Mouse (Mus musculus) cerebellum, postnatal 10 days (tissue): Measurements from ENCODE around the gene 1700016D06Rik.

Experiments
- DNase-seq, 2 experiments: peaks; one replicate each; pipeline ENCODE4 v3.0.0; 2021; ENCODE audit warnings: mixed read lengths in 2 of 2

The 1700016D06Rik gene

GRCm38 (mm10) chr8:11634331-11635011 is 66.4 kb downstream of the 1700016D06Rik start:
- DNase-seq = peak in 1 of 2 experiments; percentile 20

- peak; percentile 74 to 80 for DNase-seq
Measured at GRCm38 (mm10) chr8:11633414-11633813, 67.4 kb downstream of the 1700016D06Rik start.

GRCm38 (mm10) chr8:11632406-11632805 is 68.5 kb downstream of the 1700016D06Rik start:
- peak; percentile 36 to 48 for DNase-seq

GRCm38 (mm10) chr8:11629206-11629605 is 71.7 kb downstream of the 1700016D06Rik start:
- DNase-seq = no peak

- DNase-seq = peak; percentile 76 to 80
Measured at GRCm38 (mm10) chr8:11628506-11629132, 72.2 kb downstream of the 1700016D06Rik start.

- DNase-seq = no peak
Measured at GRCm38 (mm10) chr8:11627717-11628116, 73.1 kb downstream of the 1700016D06Rik start.

GRCm38 (mm10) chr8:11625084-11625483 is 75.8 kb downstream of the 1700016D06Rik start:
- DNase-seq = no peak

GRCm38 (mm10) chr8:11619091-11619490 is 81.8 kb downstream of the 1700016D06Rik start:
- DNase-seq = no peak

- no peak for DNase-seq
Measured at GRCm38 (mm10) chr8:11618063-11618462, 82.8 kb downstream of the 1700016D06Rik start.

GRCm38 (mm10) chr8:11616294-11616693 is 84.6 kb downstream of the 1700016D06Rik start:
- peak; percentile 79 to 83 for DNase-seq

GRCm38 (mm10) chr8:11614126-11614835 is 86.6 kb downstream of the 1700016D06Rik start:
- no peak for DNase-seq

- DNase-seq = no peak
Measured at GRCm38 (mm10) chr8:11608848-11609247, 92.0 kb downstream of the 1700016D06Rik start.
